In the genomic region with DNA sequence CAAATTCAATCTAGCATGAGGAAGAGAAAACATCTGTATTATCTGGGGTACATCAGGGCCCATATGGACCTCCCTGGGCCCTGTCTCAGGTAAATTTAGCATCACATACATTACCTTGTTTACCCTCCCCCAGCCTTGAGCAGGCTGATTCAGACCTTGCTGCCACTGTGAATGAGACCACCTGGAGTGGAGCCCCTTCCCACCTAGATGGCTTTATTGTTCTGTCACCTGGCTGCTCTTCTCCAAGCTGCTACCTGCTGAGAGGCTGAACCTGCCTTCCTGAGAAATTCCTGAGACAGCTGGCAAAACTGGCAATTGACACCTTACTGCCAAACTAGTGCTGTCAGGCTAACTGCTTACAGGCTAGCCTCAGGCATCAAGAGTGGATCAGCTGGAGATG, we compare ENCODE assay signal across 19 mouse cellular contexts.
DNase-seq lines count a peak whose midpoint lies in the region; TF ChIP-seq lines count a peak whose summit lies in the region.
"Had no signal": no experiment of that assay in that cellular context is flagged by ENCODE, and none has a peak within 500 bp of the region (broad histone marks: within the 10 kb centered on the region; RNA-seq: fewer than 3 reads in every experiment).

No protein-coding gene starts in this region.

- H3K27ac ChIP-seq in ES-Bruce4 (ENCODE audit: insufficient read depth, low read length) (no peak overlapping the region), ES-E14 (ENCODE audit: insufficient read depth, low read depth, low read length, poor library complexity, severe bottlenecking) (no peak overlapping the region)
- H3K27ac ChIP-seq: embryonic facial prominence, embryonic 10.5 days; embryonic facial prominence, embryonic 12.5 days; forebrain, embryonic 13.5 days; forebrain, embryonic 15.5 days had no signal

- H3K9ac ChIP-seq in ES-Bruce4 (ENCODE audit: low read depth, poor library complexity, severe bottlenecking) (no peak overlapping the region), ES-E14 (ENCODE audit: insufficient read depth, low read depth, low read length, poor library complexity, severe bottlenecking) (no peak overlapping the region)
- H3K9ac ChIP-seq: embryonic facial prominence, embryonic 12.5 days; forebrain, embryonic 13.5 days; forebrain, embryonic 15.5 days; forebrain, postnatal 0 days had no signal

- TF ChIP-seq POLR2A in ES-Bruce4 (IDR thresholded peaks at IDR 0.05; ENCODE audit: insufficient read depth, low read length), result no peak
- no peak for TF ChIP-seq POLR2A in lung, adult 2 months (IDR thresholded peaks at IDR 0.05; ENCODE audit: borderline replicate concordance, extremely low read depth, low read depth, low read length)

- H3K36me3 ChIP-seq in ES-Bruce4 (ENCODE audit: control insufficient read depth, insufficient read depth, low read length, poor library complexity, severe bottlenecking) (no peaks in the 10 kb centered on the region), ES-E14 (ENCODE audit: control insufficient read depth, insufficient read depth, low read length, poor library complexity, severe bottlenecking) (no peaks in the 10 kb centered on the region)
- H3K36me3 ChIP-seq: embryonic facial prominence, embryonic 10.5 days; embryonic facial prominence, embryonic 12.5 days; forebrain, embryonic 15.5 days had no signal

- DNase-seq in ES-E14 (ENCODE audit: low read depth, low spot score) (peak; percentile 3), ZHBTc4 (ENCODE audit: low read depth, low spot score) (peak; percentile 18)
- DNase-seq in lung, adult 2 months, result no peak
- no peak for DNase-seq in thymus, postnatal 36 days
- DNase-seq: adrenal gland, adult 2 months; adrenal gland, postnatal 10 days; adrenal gland, postnatal 25 days; B cell, adult 2 months; cerebellum, adult 11 months; cerebellum, adult 18-20 months; cerebellum, adult 8-10 months; cerebellum, postnatal 25 days; forebrain, postnatal 0 days had no signal

- peak; percentile 51; the same call in 1 of the 2 replicates for TF ChIP-seq EP300 in ES-Bruce4 (IDR thresholded peaks at IDR 0.05; ENCODE audit: insufficient read depth, low read depth, low read length)

- no peak overlapping the region for H3K4me3 ChIP-seq in ES-Bruce4 (ENCODE audit: low read depth, low read length)
- no peak overlapping the region for H3K4me3 ChIP-seq in ES-E14 (ENCODE audit: insufficient read depth in 1 of 2, low read depth in 1 of 2, low read length in 2 of 2, poor library complexity in 1 of 2, severe bottlenecking in 1 of 2)
- H3K4me3 ChIP-seq in lung, adult 2 months (replicated peaks; ENCODE audit: extremely low read depth, low read depth, low read length), result no peak overlapping the region
- H3K4me3 ChIP-seq: embryonic facial prominence, embryonic 10.5 days; embryonic facial prominence, embryonic 12.5 days; forebrain, embryonic 13.5 days; forebrain, embryonic 15.5 days had no signal

- H3K4me1 ChIP-seq in ES-Bruce4 (ENCODE audit: control insufficient read depth, insufficient read depth, low read length) (no peaks in the 10 kb centered on the region), ES-E14 (ENCODE audit: control insufficient read depth in 2 of 2, insufficient read depth in 2 of 2, low read length in 2 of 2, poor library complexity in 1 of 2) (no peaks in the 10 kb centered on the region)
- no peaks in the 10 kb centered on the region for H3K4me1 ChIP-seq in lung, adult 2 months (ENCODE audit: control insufficient read depth, insufficient read depth, low read length)
- H3K4me1 ChIP-seq: embryonic facial prominence, embryonic 10.5 days; embryonic facial prominence, embryonic 12.5 days; forebrain, embryonic 13.5 days; forebrain, embryonic 15.5 days had no signal

- no peaks in the 10 kb centered on the region for H3K9me3 ChIP-seq in ES-Bruce4 (replicated peaks; ENCODE audit: control insufficient read depth, insufficient read depth, low read length, poor library complexity, severe bottlenecking)
- H3K9me3 ChIP-seq in ES-E14 (ENCODE audit: control insufficient read depth, insufficient read depth, low read depth, low read length), result no peaks in the 10 kb centered on the region
- H3K9me3 ChIP-seq: embryonic facial prominence, embryonic 10.5 days; embryonic facial prominence, embryonic 12.5 days; forebrain, embryonic 13.5 days; forebrain, embryonic 15.5 days had no signal

- H3K27me3 ChIP-seq in ES-Bruce4 (ENCODE audit: control insufficient read depth, insufficient read depth, low read length, poor library complexity, severe bottlenecking), result no peaks in the 10 kb centered on the region
- H3K27me3 ChIP-seq: CH12.LX; embryonic facial prominence, embryonic 12.5 days; forebrain, embryonic 13.5 days; forebrain, embryonic 15.5 days had no signal

- TF ChIP-seq CTCF in ES-Bruce4 (IDR thresholded peaks at IDR 0.05; ENCODE audit: low read depth, low read length), result no peak
- TF ChIP-seq CTCF in lung, adult 2 months (IDR thresholded peaks at IDR 0.05; ENCODE audit: insufficient read depth, low read length), result no peak

- in situ Hi-C loops in ES-E14 (cut with MboI; ENCODE audit: low sequenced_read_pairs in 2 of 2, unreplicated experiment in 2 of 2), result no loop called here

TF ChIP-seq in ES-E14, 5 proteins besides CTCF, POLR2A, EP300 and RAD21:
- no peak for TF ChIP-seq ZNF384 (IDR thresholded peaks at IDR 0.05; ENCODE audit: low read depth, low read length)
- no peak for TF ChIP-seq ZC3H11A (IDR thresholded peaks at IDR 0.05; ENCODE audit: borderline replicate concordance, low read depth, low read length)
- TF ChIP-seq HCFC1 (IDR thresholded peaks at IDR 0.05; ENCODE audit: borderline replicate concordance, insufficient read depth, low read length), result no peak
- no peak for TF ChIP-seq MAFK (IDR thresholded peaks at IDR 0.05; ENCODE audit: insufficient read depth, low read depth, low read length)

Comparison
In these comparisons a context has a peak if more than half of its experiments do, and no peak if none do; other contexts are left out.
1. DNase-seq: peak in ES-E14 (single experiment) and ZHBTc4 (single experiment); none in lung, adult 2 months (single experiment) and thymus, postnatal 36 days (0 of 2).